Mouse (Mus musculus) hindbrain, embryonic 13.5 days (tissue): ENCODE measurements around the gene Tmem186. TPM values are rescaled to one million over a fixed set of nuclear protein-coding genes. Genes with fewer than 3 reads are reported as not detected.

Source experiments
- ATAC-seq: fragments of 200-750 bp; cut with Nextera tagmentation; 2 replicates; pipeline ENCODE4 v1.8.0; 2017; ENCODE audit warnings: moderate TSS enrichment; ENCODE audit not compliant: low FRiP score
- H3K27ac ChIP-seq: fragments of 300-500 bp; sonication (generic); 2 replicates; pipeline ENCODE4 v1.5.1; 2015; ENCODE audit warnings: inconsistent platforms, mild to moderate bottlenecking, moderate library complexity
- H3K27me3 ChIP-seq: fragments of 300-500 bp; sonication (generic); 2 replicates; pipeline ENCODE4 v1.6.1; 2015; ENCODE audit warnings: mild to moderate bottlenecking, inconsistent platforms
- H3K36me3 ChIP-seq: fragments of 300-500 bp; sonication (generic); 2 replicates; pipeline ENCODE4 v1.6.1; 2015; ENCODE audit warnings: mild to moderate bottlenecking, inconsistent platforms
- H3K4me1 ChIP-seq: fragments of 300-500 bp; sonication (generic); replicated peaks from 2 replicates; pipeline ENCODE4 v1.6.1; 2015; ENCODE audit warnings: inconsistent platforms
- H3K4me2 ChIP-seq: fragments of 300-500 bp; sonication (generic); 2 replicates; pipeline ENCODE4 v1.6.1; 2015; ENCODE audit warnings: inconsistent platforms, mild to moderate bottlenecking, moderate library complexity
- H3K4me3 ChIP-seq: fragments of 300-500 bp; sonication (generic); 2 replicates; pipeline ENCODE4 v1.5.1; 2015; ENCODE audit warnings: mild to moderate bottlenecking, inconsistent platforms
- H3K9ac ChIP-seq: fragments of 300-500 bp; sonication (generic); 2 replicates; pipeline ENCODE4 v1.6.1; 2015; ENCODE audit warnings: mild to moderate bottlenecking, inconsistent platforms
- H3K9me3 ChIP-seq: fragments of 300-500 bp; sonication (generic); 2 replicates; pipeline ENCODE4 v1.6.1; 2016; ENCODE audit warnings: inconsistent platforms
- WGBS: fragments of 180-500 bp; shearing (Covaris S2); methylation state at CpG from one replicate; pipeline ENCODE4 v1.1.7; 2015; 5-methylcytosine and 5-hydroxymethylcytosine counted together
- polyA plus RNA-seq: library from polyadenylated mRNA; unstranded; fragments of >200 nt; fragmentation: Nextera tagmentation; extraction: Ambion mirVana; gene quantifications from 2 replicates; pipeline ENCODE4 v1.2.1, GENCODE M21; 2015

Gene Tmem186
- polyA plus RNA-seq, 1 experiment from 2014 or later: 22.2 TPM

DNA sequence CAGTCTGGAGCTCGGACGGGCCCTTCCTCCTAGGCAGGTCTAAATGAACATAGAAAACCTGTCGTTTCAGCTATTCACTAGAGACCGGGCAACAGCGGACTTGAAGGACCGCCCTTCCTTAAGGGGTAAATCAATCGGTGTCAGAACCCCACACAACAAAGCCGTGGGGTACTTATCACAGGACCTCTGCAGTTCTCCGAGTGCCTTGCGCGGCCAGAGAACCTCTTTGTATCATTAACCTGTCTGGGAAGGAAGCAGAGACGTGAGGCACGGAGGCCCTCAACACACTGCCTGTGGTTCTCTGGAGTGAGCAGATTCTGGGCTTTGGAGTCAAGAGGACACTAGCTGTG, 670 bp downstream of the Tmem186 start:
- H3K4me2 ChIP-seq: peak overlapping the region; percentile 94
- peaks cover 28% of the 10 kb centered on the region for H3K4me1 ChIP-seq
- ATAC-seq: no peak; the same call in 1 of the 2 replicates
- H3K9me3 ChIP-seq: no peaks in the 10 kb centered on the region
- H3K9ac ChIP-seq: peak overlapping the region; percentile 79
- peak overlapping the region; percentile 84 for H3K27ac ChIP-seq
- peak overlapping the region; percentile 85 for H3K4me3 ChIP-seq
- 0% methylated on average over 13 of the region's 13 CpGs for WGBS
- H3K27me3 ChIP-seq: no peaks in the 10 kb centered on the region
- H3K36me3 ChIP-seq: peaks cover 46% of the 10 kb centered on the region

DNA sequence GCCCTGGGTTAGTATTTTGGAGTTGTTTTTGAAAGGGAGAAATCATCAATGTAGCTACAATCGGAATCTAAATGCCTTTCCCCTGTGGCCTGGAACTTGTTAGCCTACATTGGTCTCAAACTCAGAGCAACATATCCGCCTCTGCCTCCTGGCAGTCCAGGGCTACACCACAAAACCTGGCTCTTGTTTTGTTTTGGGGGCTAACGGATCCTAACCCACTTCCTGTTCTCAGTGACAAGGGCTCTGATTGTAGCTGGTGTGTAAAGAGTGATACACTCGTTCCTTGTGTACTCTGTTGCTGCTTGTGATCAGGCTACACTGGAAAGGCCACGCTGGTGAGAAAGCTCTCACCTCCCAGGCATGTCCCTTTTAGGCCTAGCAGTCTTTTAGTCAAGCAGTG, 6.1 kb downstream of the Tmem186 start:
- Histone ChIP-seq H3K9me3 (no peaks in the 10 kb centered on the region), H3K4me2 (no peak overlapping the region), H3K27me3 (no peaks in the 10 kb centered on the region), H3K4me1 (peaks cover 12% of the 10 kb centered on the region), H3K27ac (no peak overlapping the region), H3K36me3 (peaks cover 47% of the 10 kb centered on the region), H3K4me3 (no peak overlapping the region), H3K9ac (no peak overlapping the region)
- WGBS: 91% methylated on average over 5 of the region's 5 CpGs
- no peak for ATAC-seq

DNA sequence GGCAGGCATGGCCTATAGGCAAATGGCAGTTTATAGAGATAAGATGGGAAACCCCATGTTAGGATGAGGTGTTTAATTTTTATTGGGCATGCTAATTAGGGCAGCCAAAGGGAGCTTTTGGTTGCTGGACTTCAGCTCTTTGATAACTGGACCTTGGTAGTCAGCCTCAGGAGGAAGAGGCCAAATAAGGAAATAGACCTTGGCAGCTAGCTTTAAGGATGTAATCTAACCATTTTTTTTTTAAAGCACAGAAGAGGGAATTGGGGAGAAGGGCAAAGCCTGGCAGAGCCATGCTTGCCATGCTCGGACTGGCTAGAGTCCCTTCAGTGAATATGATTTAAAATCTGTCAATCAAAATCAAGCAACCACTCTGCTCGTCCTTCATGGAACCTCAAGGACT, 7.1 kb downstream of the Tmem186 start:
- Histone ChIP-seq H3K36me3 (peaks cover 42% of the 10 kb centered on the region), H3K27ac (no peak overlapping the region), H3K9ac (no peak overlapping the region), H3K9me3 (no peaks in the 10 kb centered on the region), H3K4me2 (no peak overlapping the region), H3K27me3 (no peaks in the 10 kb centered on the region), H3K4me3 (no peak overlapping the region), H3K4me1 (peaks cover 2% of the 10 kb centered on the region; the same call in 1 of the 2 replicates)
- no peak for ATAC-seq
- 83% methylated on average over 2 of the region's 2 CpGs for WGBS

DNA sequence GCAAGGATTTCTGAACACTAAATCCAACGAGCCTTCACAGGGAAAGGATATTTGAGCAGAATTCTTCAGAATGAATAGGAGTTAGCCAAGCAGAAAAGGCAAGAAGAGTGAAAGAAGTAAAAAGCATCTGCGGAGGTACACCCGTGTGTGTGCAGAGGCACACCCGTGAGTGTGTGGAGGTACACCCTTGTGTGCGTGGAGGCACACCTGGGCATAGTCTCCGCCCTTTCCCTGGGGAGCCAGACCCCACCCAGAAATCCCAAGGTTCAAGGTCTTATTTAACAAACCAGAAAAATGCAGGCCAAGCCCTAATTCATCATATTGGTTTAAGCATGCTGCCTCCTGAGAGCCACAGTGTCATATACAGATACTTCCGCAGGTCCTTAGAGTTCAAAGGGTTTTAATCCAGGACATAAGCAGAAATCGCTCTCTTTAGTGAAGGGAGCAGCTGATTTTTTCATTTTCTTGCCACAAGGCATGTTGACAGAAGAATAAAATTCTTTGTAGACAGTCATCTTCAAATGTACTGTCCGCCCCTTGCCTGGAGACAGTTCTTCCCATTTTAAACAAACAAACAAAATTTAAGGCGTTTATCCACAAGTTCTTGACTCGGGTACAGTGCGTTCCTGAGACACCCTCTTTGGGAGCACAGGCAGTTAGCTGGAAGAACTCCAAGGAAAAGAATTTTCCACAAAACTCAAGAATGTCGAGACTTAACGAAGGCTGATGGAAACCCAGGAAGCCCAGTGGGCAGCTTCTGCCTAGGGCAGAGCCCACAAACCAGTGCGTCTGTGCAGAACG, 17.0 kb downstream of the Tmem186 start:
- 77% methylated on average over 16 of the region's 16 CpGs for WGBS
- H3K36me3 ChIP-seq: peaks cover 67% of the 10 kb centered on the region
- no peak for ATAC-seq
- H3K27me3 ChIP-seq: peaks cover 50% of the 10 kb centered on the region
- no peaks in the 10 kb centered on the region for H3K4me1 ChIP-seq
- no peaks in the 10 kb centered on the region for H3K9me3 ChIP-seq
- H3K4me2 ChIP-seq: no peak overlapping the region
- no peak overlapping the region for H3K27ac ChIP-seq
- H3K9ac ChIP-seq: no peak overlapping the region
- no peak overlapping the region for H3K4me3 ChIP-seq

DNA sequence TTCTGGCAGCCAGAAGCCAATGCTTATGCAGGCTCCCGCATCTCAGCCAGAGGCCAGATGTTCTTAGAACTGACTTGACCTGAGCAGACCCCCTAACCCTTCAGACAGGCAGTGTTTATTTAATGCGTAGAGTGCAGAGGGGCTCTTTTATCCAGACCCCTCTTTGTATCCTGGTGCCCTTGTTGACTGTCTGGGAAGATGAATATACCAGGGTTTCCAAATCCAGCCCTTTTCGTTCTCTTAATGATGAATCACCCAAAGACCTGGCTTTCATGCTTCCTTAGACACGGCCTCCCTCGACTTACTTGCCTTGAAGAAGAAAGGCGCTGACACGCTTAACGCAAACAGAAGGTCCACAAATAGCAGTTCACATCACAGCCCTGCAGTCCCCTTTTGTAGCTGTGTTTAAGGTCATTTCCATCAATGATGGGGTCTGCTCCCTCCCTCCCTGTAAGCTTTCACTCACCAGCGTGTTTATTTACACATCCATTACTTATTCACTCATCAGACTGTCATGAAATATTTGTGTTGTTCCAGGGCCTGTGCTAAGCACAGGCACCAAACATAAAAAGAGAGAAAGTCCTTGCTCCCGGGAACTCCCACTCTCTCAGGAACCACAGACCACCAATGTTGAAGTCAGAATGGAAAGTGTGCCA, 17.7 kb downstream of the Tmem186 start:
- no peaks in the 10 kb centered on the region for H3K4me1 ChIP-seq
- no peak overlapping the region for H3K4me3 ChIP-seq
- peaks cover 72% of the 10 kb centered on the region for H3K36me3 ChIP-seq
- no peak overlapping the region for H3K27ac ChIP-seq
- WGBS: 14% methylated on average over 10 of the region's 10 CpGs
- H3K9me3 ChIP-seq: no peaks in the 10 kb centered on the region
- peaks cover 56% of the 10 kb centered on the region for H3K27me3 ChIP-seq
- H3K9ac ChIP-seq: no peak overlapping the region
- ATAC-seq: no peak
- H3K4me2 ChIP-seq: no peak overlapping the region

DNA sequence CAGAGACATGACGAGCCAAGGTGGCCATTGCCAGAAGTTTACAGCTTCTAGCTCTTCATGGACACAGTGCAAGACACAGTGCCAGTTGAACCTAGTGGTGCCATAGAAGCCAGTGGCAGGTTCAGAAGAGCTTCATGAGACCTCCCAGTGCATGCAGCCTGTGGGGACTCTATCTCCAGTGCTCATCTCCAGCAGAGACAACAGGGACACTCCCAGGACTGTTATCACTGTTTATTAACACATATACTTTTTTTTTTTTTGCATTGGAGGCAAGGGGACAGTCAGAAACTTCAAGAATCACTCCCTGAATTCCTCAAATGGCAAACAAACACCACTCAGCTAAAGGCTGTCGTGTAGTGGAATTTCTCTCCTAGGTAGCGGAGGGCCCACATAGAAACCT, 24.1 kb downstream of the Tmem186 start:
- Histone ChIP-seq H3K9me3 (no peaks in the 10 kb centered on the region), H3K36me3 (peaks cover 82% of the 10 kb centered on the region), H3K27me3 (peaks cover 39% of the 10 kb centered on the region; the same call in 1 of the 2 replicates), H3K4me2 (no peak overlapping the region), H3K9ac (no peak overlapping the region), H3K4me1 (no peaks in the 10 kb centered on the region), H3K27ac (no peak overlapping the region), H3K4me3 (no peak overlapping the region)
- 88% methylated on average over 3 of the region's 3 CpGs for WGBS
- ATAC-seq: no peak

DNA sequence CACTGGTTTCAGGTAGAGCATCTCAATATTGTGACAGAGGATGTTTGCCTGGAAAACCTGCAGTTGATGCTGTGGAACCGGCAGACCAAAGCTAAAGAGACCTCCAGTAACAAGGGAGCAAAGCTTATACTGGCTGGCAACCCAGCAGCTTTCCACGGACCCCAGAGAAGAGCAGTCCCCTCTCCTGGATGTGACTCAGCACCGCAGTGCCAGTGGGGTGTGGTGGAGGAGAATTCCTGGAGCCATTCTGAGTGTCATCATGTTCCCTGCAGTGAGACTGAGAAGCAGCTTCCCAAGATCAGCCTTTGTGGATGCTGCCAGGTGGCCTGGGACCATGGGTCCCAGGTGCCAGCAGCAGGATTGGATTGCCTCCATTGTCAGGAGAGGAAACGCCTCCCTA, 24.5 kb downstream of the Tmem186 start:
- H3K9ac ChIP-seq: no peak overlapping the region
- H3K4me3 ChIP-seq: no peak overlapping the region
- 85% methylated on average over 4 of the region's 4 CpGs for WGBS
- no peak overlapping the region for H3K4me2 ChIP-seq
- no peak overlapping the region for H3K27ac ChIP-seq
- H3K27me3 ChIP-seq: peaks cover 35% of the 10 kb centered on the region; the same call in 1 of the 2 replicates
- H3K4me1 ChIP-seq: no peaks in the 10 kb centered on the region
- ATAC-seq: no peak
- peaks cover 82% of the 10 kb centered on the region for H3K36me3 ChIP-seq
- no peaks in the 10 kb centered on the region for H3K9me3 ChIP-seq

DNA sequence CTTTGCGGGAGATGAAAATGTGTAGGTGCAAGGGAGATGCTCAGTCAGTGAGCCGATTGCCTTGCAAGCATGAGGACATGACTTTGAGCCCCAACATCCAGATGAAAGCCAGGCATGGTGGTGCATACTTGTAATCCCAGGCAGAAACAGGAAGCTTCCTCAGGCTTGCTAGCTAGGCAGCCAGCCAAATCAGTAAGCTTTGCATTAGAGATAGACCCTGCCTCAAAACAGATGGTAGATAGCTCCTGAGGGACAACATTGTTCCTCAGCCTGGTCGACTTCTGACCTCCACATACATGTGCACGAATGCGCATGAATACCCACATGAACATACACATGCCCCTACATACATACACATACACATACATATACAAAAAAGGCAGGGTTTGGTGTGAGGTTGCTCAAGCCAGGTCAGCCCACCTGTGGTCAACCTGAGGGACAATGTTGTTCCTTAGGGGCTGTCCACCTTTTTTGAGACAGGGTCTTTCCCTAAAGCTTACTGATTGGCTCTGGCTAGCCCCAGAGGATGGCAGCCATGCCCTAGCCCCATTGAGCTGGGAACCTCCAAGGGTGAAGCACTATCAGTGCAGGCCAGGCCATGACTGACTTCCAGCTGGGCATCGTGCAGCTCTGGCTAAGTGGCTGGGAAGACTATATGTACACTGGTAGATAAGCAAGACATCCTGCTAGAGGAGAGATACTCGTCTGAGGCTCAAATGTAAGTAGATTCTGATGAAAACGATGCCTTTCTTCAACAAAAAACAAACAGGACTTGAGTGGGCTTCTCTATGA, 25.1 kb downstream of the Tmem186 start:
- Histone ChIP-seq H3K27me3 (peaks cover 30% of the 10 kb centered on the region; the same call in 1 of the 2 replicates), H3K4me2 (no peak overlapping the region), H3K4me3 (no peak overlapping the region), H3K4me1 (no peaks in the 10 kb centered on the region), H3K9ac (no peak overlapping the region), H3K9me3 (no peaks in the 10 kb centered on the region), H3K27ac (no peak overlapping the region), H3K36me3 (peaks cover 81% of the 10 kb centered on the region)
- 90% methylated on average over 8 of the region's 8 CpGs for WGBS
- no peak for ATAC-seq

DNA sequence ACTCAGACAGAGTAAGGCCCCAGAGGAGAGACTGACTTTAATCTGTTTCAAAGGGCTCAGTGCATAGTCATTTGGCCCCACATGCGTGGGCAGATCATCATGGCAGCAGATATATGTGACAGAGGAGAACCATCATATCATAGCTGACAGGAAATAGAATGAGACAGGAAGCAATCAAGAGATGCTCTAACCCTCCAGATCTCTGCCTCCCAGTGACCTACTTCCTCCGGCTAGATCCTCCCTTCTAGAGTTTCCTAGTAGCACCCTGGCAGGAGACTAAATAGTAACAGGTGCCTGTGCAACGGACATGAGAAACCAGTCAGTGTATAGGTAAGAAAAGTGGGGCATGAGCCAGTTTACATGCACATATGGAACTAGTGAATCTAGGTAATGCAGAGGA, 27.1 kb downstream of the Tmem186 start:
- Histone ChIP-seq H3K9ac (no peak overlapping the region), H3K4me1 (no peaks in the 10 kb centered on the region), H3K9me3 (no peaks in the 10 kb centered on the region), H3K4me2 (no peak overlapping the region), H3K4me3 (no peak overlapping the region), H3K27me3 (peaks cover 25% of the 10 kb centered on the region; the same call in 1 of the 2 replicates), H3K27ac (no peak overlapping the region), H3K36me3 (peaks cover 77% of the 10 kb centered on the region)
- ATAC-seq: no peak
- 91% methylated on average over 3 of the region's 3 CpGs for WGBS

DNA sequence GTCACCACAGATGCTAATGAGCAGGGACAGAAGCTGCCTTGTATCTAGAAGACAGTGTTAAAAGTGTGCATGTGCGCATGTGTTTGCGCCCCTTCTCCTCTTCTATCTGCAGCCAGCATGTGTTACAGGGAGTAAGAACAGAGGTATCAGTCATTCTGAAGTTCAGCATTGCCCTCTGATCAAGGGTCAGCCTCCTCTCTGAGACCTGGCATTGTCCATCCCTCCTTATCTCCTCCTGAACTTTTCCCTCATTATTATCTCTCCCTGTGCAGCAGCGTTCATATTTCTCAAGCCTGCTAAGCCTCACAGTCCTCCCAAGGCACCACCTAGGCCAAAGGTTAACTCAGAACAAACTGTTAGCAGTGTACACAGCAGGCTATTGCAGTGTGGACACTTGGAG, 33.7 kb downstream of the Tmem186 start:
- 88% methylated on average over 3 of the region's 3 CpGs for WGBS

DNA sequence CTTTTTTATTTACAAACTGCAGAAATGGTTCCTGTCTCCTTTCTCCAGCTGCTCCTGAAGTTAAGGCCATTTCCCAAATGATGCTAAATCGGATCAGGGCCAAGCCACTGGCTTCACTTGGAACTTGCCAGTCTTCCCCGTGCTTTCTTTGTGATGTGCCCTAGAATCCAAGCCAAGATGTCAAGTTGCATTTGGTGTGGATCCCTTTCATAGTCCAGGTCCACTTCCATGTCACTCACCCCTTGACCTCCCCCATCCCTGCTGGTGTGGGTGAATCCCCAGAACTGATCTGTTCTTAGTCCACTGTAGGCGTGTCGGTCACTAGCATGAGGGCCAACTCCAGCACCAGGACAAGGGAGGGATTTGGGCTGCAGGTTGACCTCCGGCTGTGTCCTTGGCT, 40.0 kb downstream of the Tmem186 start:
- Histone ChIP-seq H3K4me2 (no peak overlapping the region), H3K27ac (no peak overlapping the region), H3K9ac (no peak overlapping the region), H3K4me3 (no peak overlapping the region), H3K4me1 (0 out of 2 replicates have a peak, but pooled peaks cover 3% of the 10 kb centered on the region), H3K36me3 (peaks cover 34% of the 10 kb centered on the region), H3K27me3 (no peaks in the 10 kb centered on the region), H3K9me3 (no peaks in the 10 kb centered on the region)
- WGBS: 87% methylated on average over 5 of the region's 5 CpGs
- no peak for ATAC-seq

More for the DNA sequence above, 33.7 kb downstream of the Tmem186 start:
- no peak overlapping the region for H3K9ac ChIP-seq
- H3K4me1 ChIP-seq: no peaks in the 10 kb centered on the region
- no peak for ATAC-seq
- H3K4me3 ChIP-seq: no peak overlapping the region
- H3K27ac ChIP-seq: no peak overlapping the region
- H3K36me3 ChIP-seq: peaks cover 58% of the 10 kb centered on the region
- H3K27me3 ChIP-seq: no peaks in the 10 kb centered on the region
- no peak overlapping the region for H3K4me2 ChIP-seq
- no peaks in the 10 kb centered on the region for H3K9me3 ChIP-seq

DNA sequence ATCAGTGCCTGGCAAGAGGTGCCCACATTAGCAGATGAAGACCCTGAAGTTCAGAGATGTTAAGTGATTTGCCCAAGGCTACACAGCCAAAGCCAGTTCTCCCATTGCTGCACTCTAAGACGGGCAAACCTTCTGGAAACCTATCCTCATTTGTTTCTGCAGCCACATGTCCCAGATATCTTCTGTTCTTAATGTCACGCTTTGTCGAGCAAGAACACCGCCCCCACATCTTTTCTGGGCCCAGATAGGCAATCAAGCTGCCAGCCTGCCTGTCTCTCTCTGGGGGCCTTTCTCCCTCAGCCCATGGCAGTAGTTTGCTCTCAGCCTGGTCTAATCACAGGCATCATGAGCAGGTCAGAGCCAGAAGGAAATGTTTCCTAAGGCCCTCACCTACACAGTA, 41.2 kb downstream of the Tmem186 start:
- no peak for ATAC-seq
- 68% methylated on average over 4 of the region's 4 CpGs for WGBS
- Histone ChIP-seq H3K9ac (no peak overlapping the region), H3K9me3 (no peaks in the 10 kb centered on the region), H3K4me3 (no peak overlapping the region), H3K27ac (0 out of 2 replicates have a peak overlapping the region, but pooled peaks have one; percentile 18), H3K4me1 (0 out of 2 replicates have a peak, but pooled peaks cover 3% of the 10 kb centered on the region), H3K4me2 (no peak overlapping the region), H3K36me3 (peaks cover 26% of the 10 kb centered on the region), H3K27me3 (no peaks in the 10 kb centered on the region)
